Mouse (Mus musculus) cortical plate, adult 2 months (tissue): ENCODE results near the gene Coro7.

Experiments
- CTCF ChIP-seq: fragments of 200-500 bp; IDR thresholded peaks from 2 replicates; pipeline ENCODE4 v1.5.1; 2011; ENCODE audit warnings: mild to moderate bottlenecking, control low read depth, low read length; ENCODE audit not compliant: insufficient read depth; ENCODE audit errors: extremely low read depth
- POLR2A ChIP-seq: fragments of 200-500 bp; IDR thresholded peaks from 2 replicates; pipeline ENCODE4 v1.6.1; 2011; ENCODE audit warnings: mild to moderate bottlenecking, low read length, control low read depth; ENCODE audit not compliant: insufficient read depth; ENCODE audit errors: extremely low read depth

DNA sequence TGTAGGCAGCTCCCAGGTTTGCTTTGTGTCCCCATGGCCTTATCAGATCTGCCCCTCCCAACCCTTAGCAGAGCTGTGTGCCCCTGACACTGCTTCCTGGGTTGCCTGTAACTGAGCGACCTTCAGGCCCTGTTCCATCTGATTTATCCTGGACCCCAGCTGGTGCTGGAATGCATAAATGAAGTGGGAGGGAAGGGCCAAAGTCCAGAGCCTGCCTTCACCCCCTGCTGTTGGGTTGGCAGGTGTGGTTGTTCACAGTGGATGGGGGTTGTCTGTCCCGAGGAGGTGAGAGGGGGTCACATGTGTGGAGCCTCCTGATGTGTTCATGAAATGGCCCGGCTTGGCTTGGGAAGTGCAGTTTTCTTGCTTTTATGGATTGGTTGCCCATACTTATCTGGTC is 77.4 kb downstream of the Coro7 start:
- TF ChIP-seq CTCF, result no peak
- TF ChIP-seq POLR2A, result no peak
